Mouse (Mus musculus): ENCODE measurements around the gene Pik3ap1.

Pik3ap1 gene

GRCm38 (mm10) chr19:41339020-41339836 lies 45.7 kb downstream of the Pik3ap1 start:
- in situ Hi-C loops (cut with MboI; ENCODE audit: low pct_unique_long_range_greater_than_20kb in 1 of 2, low sequenced_read_pairs in 2 of 2, unreplicated experiment in 1 of 2): no loop called here

DNA sequence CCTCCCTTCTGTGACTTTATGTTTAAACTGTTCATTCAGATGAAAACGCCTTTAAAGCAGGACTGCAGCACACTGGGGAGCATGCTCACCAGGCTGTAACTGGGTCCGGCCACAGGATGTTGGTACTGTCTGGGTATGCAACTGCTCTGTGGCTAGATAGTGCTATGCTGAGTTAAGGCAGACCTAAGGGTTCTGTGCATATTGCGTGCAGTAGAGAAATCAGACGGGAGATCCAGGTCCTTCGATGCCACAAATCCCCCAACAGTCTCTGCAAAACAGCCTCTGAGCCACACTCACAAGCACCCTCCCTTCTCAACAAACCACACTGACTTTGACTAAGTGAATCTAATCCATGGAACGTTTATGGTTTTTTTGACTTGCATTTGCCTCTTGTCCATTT lies 46.5 kb downstream of the Pik3ap1 start:
- in situ Hi-C loops (cut with MboI; ENCODE audit: low pct_unique_long_range_greater_than_20kb in 1 of 2, low sequenced_read_pairs in 2 of 2, unreplicated experiment in 1 of 2): no loop called here

GRCm38 (mm10) chr19:41335721-41336120 lies 49.2 kb downstream of the Pik3ap1 start:
- in situ Hi-C loops (cut with MboI; ENCODE audit: low pct_unique_long_range_greater_than_20kb in 1 of 2, low sequenced_read_pairs in 2 of 2, unreplicated experiment in 1 of 2): no loop called here

- in situ Hi-C loops (cut with MboI; ENCODE audit: low pct_unique_long_range_greater_than_20kb in 1 of 2, low sequenced_read_pairs in 2 of 2, unreplicated experiment in 1 of 2): no loop called here
Observed at GRCm38 (mm10) chr19:41332986-41333385, 51.9 kb downstream of the Pik3ap1 start.

GRCm38 (mm10) chr19:41332228-41332627 lies 52.7 kb downstream of the Pik3ap1 start:
- in situ Hi-C loops (cut with MboI; ENCODE audit: low pct_unique_long_range_greater_than_20kb in 1 of 2, low sequenced_read_pairs in 2 of 2, unreplicated experiment in 1 of 2): no loop called here

- in situ Hi-C loops (cut with MboI; ENCODE audit: low pct_unique_long_range_greater_than_20kb in 1 of 2, low sequenced_read_pairs in 2 of 2, unreplicated experiment in 1 of 2): no loop called here
Observed at GRCm38 (mm10) chr19:41330401-41330800, 54.5 kb downstream of the Pik3ap1 start.

DNA sequence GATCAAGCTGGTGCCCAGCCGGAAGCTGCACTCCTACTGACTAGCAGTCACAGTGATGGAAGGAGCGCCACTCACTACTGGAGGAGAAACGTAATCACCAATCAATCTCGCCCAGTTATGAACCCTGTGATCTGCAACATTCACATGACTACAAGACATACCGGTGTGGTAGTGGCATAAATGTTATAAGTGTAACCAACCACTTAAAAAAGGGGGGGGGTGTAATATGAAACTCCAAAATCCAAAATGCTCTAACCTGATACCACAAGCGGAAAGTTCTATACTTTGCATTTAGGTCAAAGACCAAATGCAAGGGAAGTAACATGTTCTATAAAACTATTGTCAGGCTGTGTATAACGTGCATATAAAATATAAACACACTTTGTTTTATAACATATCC lies 54.9 kb downstream of the Pik3ap1 start:
- in situ Hi-C loops (cut with MboI; ENCODE audit: low pct_unique_long_range_greater_than_20kb in 1 of 2, low sequenced_read_pairs in 2 of 2, unreplicated experiment in 1 of 2): no loop called here

- in situ Hi-C loops (cut with MboI; ENCODE audit: low pct_unique_long_range_greater_than_20kb in 1 of 2, low sequenced_read_pairs in 2 of 2, unreplicated experiment in 1 of 2): no loop called here
Observed at GRCm38 (mm10) chr19:41328743-41329142, 56.2 kb downstream of the Pik3ap1 start.

GRCm38 (mm10) chr19:41323813-41324212 lies 61.1 kb downstream of the Pik3ap1 start:
- in situ Hi-C loops (cut with MboI; ENCODE audit: low pct_unique_long_range_greater_than_20kb in 1 of 2, low sequenced_read_pairs in 2 of 2, unreplicated experiment in 1 of 2): loop anchor here in 1 of 2 experiments (25.0 kb wide), 1 partner anchor 288 kb away; no protein-coding TSS in a partner anchor

DNA sequence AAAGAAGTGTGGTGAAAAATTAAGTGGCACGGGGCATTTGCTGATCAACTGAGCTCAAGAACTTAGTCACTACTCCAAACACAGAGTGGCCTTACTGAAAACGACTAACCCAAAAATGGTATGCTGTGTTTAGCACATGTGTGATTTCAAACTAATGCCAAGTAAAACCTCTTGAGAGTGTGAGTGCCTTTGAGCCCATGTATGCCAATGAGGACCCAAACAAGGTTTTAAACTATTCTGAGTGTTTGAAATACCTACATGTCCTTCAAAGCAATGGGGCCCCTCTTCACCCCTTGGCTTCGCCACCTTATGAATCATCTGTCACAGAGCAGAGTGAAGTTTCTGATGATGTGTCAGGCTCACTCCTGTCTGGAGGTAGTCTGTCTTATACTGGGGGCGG lies 61.8 kb downstream of the Pik3ap1 start:
- in situ Hi-C loops (cut with MboI; ENCODE audit: low pct_unique_long_range_greater_than_20kb in 1 of 2, low sequenced_read_pairs in 2 of 2, unreplicated experiment in 1 of 2): loop anchor here in 1 of 2 experiments (25.0 kb wide), 1 partner anchor 289 kb away; no protein-coding TSS in a partner anchor

DNA sequence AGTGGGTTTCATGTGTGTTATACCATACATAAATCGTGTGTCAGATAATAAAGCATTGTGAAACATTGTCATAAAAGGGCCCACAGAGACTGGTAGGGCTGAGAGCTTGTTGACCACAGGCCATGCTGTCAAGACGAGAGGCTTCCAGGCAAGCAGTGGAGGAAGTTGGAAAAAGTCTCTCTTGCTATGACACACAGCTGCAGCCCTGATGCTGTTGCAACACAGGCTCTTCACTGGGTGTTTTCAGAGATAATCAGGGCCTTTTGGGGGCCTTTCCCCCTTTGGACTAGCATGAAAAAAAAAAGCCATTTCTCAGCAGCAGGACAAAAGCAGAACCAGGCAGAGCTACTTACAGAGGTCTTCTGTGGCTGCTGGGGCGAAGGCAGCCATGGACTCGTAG lies 63.8 kb downstream of the Pik3ap1 start:
- in situ Hi-C loops (cut with MboI; ENCODE audit: low pct_unique_long_range_greater_than_20kb in 1 of 2, low sequenced_read_pairs in 2 of 2, unreplicated experiment in 1 of 2): loop anchor here in 1 of 2 experiments (25.0 kb wide), 1 partner anchor 291 kb away; no protein-coding TSS in a partner anchor

GRCm38 (mm10) chr19:41317315-41318095 lies 67.4 kb downstream of the Pik3ap1 start:
- in situ Hi-C loops (cut with MboI; ENCODE audit: low pct_unique_long_range_greater_than_20kb in 1 of 2, low sequenced_read_pairs in 2 of 2, unreplicated experiment in 1 of 2): loop anchor here in 1 of 2 experiments (25.0 kb wide), 1 partner anchor 295 kb away; no protein-coding TSS in a partner anchor

DNA sequence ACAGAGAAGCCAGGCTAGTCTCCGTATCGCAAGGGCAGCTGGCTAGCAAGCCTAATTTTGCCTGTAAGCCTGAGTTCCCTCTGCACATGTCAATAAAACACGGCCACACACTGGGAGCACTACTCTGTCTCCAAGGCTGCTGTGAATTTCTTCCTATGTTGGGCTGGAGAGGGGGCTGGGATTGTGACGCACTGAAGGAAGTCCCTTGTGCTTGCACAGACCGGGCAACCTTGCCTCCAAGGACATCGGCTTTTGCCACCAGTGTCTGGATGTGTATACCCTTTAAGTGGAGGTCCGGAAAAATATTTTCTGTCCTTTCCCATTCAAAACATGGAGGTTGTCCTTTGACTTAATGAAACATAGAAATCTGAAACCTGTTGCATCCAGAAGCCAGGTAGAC lies 70.2 kb downstream of the Pik3ap1 start:
- in situ Hi-C loops (cut with MboI; ENCODE audit: low pct_unique_long_range_greater_than_20kb in 1 of 2, low sequenced_read_pairs in 2 of 2, unreplicated experiment in 1 of 2): loop anchor here in 1 of 2 experiments (25.0 kb wide), 1 partner anchor 298 kb away; no protein-coding TSS in a partner anchor

- in situ Hi-C loops (cut with MboI; ENCODE audit: low pct_unique_long_range_greater_than_20kb in 1 of 2, low sequenced_read_pairs in 2 of 2, unreplicated experiment in 1 of 2): loop anchor here in 1 of 2 experiments (25.0 kb wide), 1 partner anchor 299 kb away; no protein-coding TSS in a partner anchor
Observed at GRCm38 (mm10) chr19:41313663-41314062, 71.2 kb downstream of the Pik3ap1 start.

DNA sequence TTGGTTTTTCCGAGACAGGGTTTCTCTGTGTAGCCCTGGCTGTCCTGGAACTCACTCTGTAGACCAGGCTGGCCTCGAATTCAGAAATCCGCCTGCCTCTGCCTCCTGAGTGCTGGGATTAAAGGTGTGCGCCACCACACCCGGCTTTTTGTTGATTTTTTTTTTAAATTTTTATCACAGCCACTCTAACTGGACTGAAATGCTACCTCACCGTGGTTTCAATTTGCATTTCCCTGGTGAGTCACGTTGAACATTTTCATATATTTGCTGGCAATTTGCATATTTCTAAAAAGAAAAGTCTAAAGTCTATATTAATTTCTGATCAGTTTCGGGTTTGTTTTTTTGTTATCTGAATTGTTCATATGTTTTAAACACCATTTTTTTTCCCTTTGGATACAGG lies 72.3 kb downstream of the Pik3ap1 start:
- in situ Hi-C loops (cut with MboI; ENCODE audit: low pct_unique_long_range_greater_than_20kb in 1 of 2, low sequenced_read_pairs in 2 of 2, unreplicated experiment in 1 of 2): loop anchor here in 1 of 2 experiments (25.0 kb wide), 1 partner anchor 300 kb away; no protein-coding TSS in a partner anchor

GRCm38 (mm10) chr19:41312027-41312426 lies 72.9 kb downstream of the Pik3ap1 start:
- in situ Hi-C loops (cut with MboI; ENCODE audit: low pct_unique_long_range_greater_than_20kb in 1 of 2, low sequenced_read_pairs in 2 of 2, unreplicated experiment in 1 of 2): loop anchor here in 1 of 2 experiments (25.0 kb wide), 1 partner anchor 300 kb away; no protein-coding TSS in a partner anchor

GRCm38 (mm10) chr19:41310971-41311703 lies 73.8 kb downstream of the Pik3ap1 start:
- in situ Hi-C loops (cut with MboI; ENCODE audit: low pct_unique_long_range_greater_than_20kb in 1 of 2, low sequenced_read_pairs in 2 of 2, unreplicated experiment in 1 of 2): loop anchor here in 1 of 2 experiments (25.0 kb wide), 1 partner anchor 301 kb away; no protein-coding TSS in a partner anchor

GRCm38 (mm10) chr19:41303933-41304332 lies 81.0 kb downstream of the Pik3ap1 start:
- in situ Hi-C loops (cut with MboI; ENCODE audit: low pct_unique_long_range_greater_than_20kb in 1 of 2, low sequenced_read_pairs in 2 of 2, unreplicated experiment in 1 of 2): loop anchor here in 1 of 2 experiments (25.0 kb wide), 1 partner anchor 308 kb away; no protein-coding TSS in a partner anchor

Data from mouse embryonic stem cell (cell line).